Mouse (Mus musculus): ENCODE results near the gene Pik3r6.

DNA sequence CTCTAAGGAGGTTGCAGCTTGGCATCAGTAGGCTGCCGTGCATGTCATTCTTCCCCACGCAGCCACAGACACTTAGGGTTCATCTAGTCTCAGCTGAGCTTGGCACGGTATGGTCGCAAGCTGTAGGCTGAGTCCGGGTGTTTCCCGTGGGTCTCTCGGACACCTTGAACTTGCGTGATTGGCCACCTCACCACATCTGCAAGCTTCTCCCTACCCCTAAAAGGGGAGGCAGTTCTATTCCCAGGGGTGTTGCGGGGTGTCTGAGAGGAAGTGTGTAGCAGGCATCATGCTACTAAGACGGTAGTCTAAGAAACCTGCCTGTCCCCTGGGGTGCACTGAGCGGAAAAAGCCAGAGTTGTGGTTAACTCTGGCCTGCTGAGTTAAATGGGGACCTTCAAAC, 4.3 kb upstream of the Pik3r6 start:
- no peak for TF ChIP-seq POLR2A (IDR thresholded peaks at IDR 0.05; ENCODE audit: extremely low read depth, insufficient read depth, low read length)
- TF ChIP-seq CTCF (IDR thresholded peaks at IDR 0.05; ENCODE audit: extremely low read depth, insufficient read depth, low read length) = no peak

All from cortical plate, adult 2 months (tissue).